ENCODE assay signal across 8 mouse cellular contexts in genomic region chr4:46038591-46038891, GRCm38 (mm10). TPM values are rescaled to one million over a fixed set of nuclear protein-coding genes. Genes with fewer than 3 reads are reported as not detected.
DNase-seq lines count a peak whose midpoint lies in the region; ATAC-seq and TF ChIP-seq lines count a peak whose summit lies in the region.

No protein-coding gene starts in this region.

- no peak for TF ChIP-seq POLR2A in thymus, adult 2 months (IDR thresholded peaks at IDR 0.05; ENCODE audit: control insufficient read depth, extremely low read depth, insufficient read depth, low read length, poor library complexity)

- DNase-seq in cerebellum, postnatal 14 days = peak; percentile 91
- no peak for DNase-seq in thymus, adult 2 months
- DNase-seq in thymus, postnatal 14 days = no peak
- DNase-seq in adipocyte (ENCODE audit: low spot score) = no peak
- no peak for DNase-seq in left cerebral cortex, adult 8-10 months (ENCODE audit: low spot score in 2 of 2)

- no peak overlapping the region for H3K27ac ChIP-seq in thymus, adult 2 months (ENCODE audit: control insufficient read depth, insufficient read depth, low read length)
- H3K27ac ChIP-seq in lung, embryonic 15.5 days = 0 out of 2 replicates have a peak overlapping the region, but pooled peaks have one; percentile 44

- ATAC-seq in cerebellum, adult (ENCODE audit: insufficient number of reproducible peaks, low FRiP score, low TSS enrichment) = no peak
- ATAC-seq in lung, embryonic 15.5 days (ENCODE audit: borderline replicate concordance, extremely low read depth, low FRiP score, low TSS enrichment) = no peak
- ATAC-seq in megakaryocyte progenitor cell, adult 5-6 weeks (replicated peaks; ENCODE audit: poor library complexity) = no peak

- peak overlapping the region; percentile 99 for H3K4me2 ChIP-seq in lung, embryonic 15.5 days

- H3K36me3 ChIP-seq in thymus, adult 2 months (ENCODE audit: control insufficient read depth, insufficient read depth, low read length) = no peaks in the 10 kb centered on the region
- H3K36me3 ChIP-seq in lung, embryonic 15.5 days = no peaks in the 10 kb centered on the region

- peaks cover 13% of the 10 kb centered on the region for H3K27me3 ChIP-seq in thymus, adult 2 months (ENCODE audit: control insufficient read depth, insufficient read depth, low read length)
- peaks cover 35% of the 10 kb centered on the region for H3K27me3 ChIP-seq in lung, embryonic 15.5 days

- H3K4me3 ChIP-seq in thymus, adult 2 months (ENCODE audit: control insufficient read depth, insufficient read depth, low read length) = peak overlapping the region; percentile 23
- H3K4me3 ChIP-seq in lung, embryonic 15.5 days = peak overlapping the region; percentile 64

- 6% methylated on average over 12 of the region's 12 CpGs for whole genome bisulfite sequencing in thymus, adult 2 months
- 6% methylated on average over 12 of the region's 12 CpGs for WGBS in lung, embryonic 15.5 days

- peaks cover 11% of the 10 kb centered on the region for H3K4me1 ChIP-seq in thymus, adult 2 months (replicated peaks; ENCODE audit: control insufficient read depth, insufficient read depth, low read length)
- peaks cover 29% of the 10 kb centered on the region for H3K4me1 ChIP-seq in lung, embryonic 15.5 days

- no peak for TF ChIP-seq CTCF in thymus, adult 2 months (IDR thresholded peaks at IDR 0.05; ENCODE audit: borderline replicate concordance, control insufficient read depth, extremely low read depth, insufficient read depth, low read length, poor library complexity)

- H3K9ac ChIP-seq in lung, embryonic 15.5 days = peak overlapping the region; percentile 59; the same call in 1 of the 2 replicates

- H3K9me3 ChIP-seq in lung, embryonic 15.5 days = no peaks in the 10 kb centered on the region

RNA-seq across cellular contexts. Expression of gene Tmod1, which starts 0.2 kb away (rescaled TPM):
- polyA plus RNA-seq in thymus, adult 2 months (2012; rRNA removed) = 0.92 and 3.6 TPM in 2 replicates
- polyA plus RNA-seq in lung, embryonic 15.5 days (2015; fragmentation: Nextera tagmentation; extraction: Ambion mirVana) = 7.2 and 10.0 TPM in 2 replicates
- 0.07 and 0.10 TPM in 2 replicates for total RNA-seq in megakaryocyte progenitor cell, adult 5-6 weeks (2015)
- total RNA-seq in megakaryocyte progenitor cell, adult 5-6 weeks (2017) = 0.04 and 0.14 TPM in 2 replicates
- total RNA-seq in left cerebral cortex, adult 8-10 months (2022) = 10 to 100 TPM; 51.9 to 57.0 (median 53.7) TPM

Comparison
In these comparisons a context has a peak if more than half of its experiments do, and no peak if none do; other contexts are left out.
1. DNase-seq: peak in cerebellum, postnatal 14 days (2 of 2); none in thymus, adult 2 months (single experiment), thymus, postnatal 14 days (single experiment), adipocyte (single experiment) and left cerebral cortex, adult 8-10 months (0 of 2).
2. RNA of gene Tmod1, which starts 0.2 kb away (total RNA-seq): 51.9 to 57.0 TPM in left cerebral cortex, adult 8-10 months; 0.04 to 0.14 TPM in megakaryocyte progenitor cell, adult 5-6 weeks; every median in the first group is over 10 times any median in the second.